Mouse (Mus musculus): ENCODE measurements at regions not wholly inside any gene's neighbourhood (a gene's known extent, or its start where the extent isn't known, plus 50 kb on each side); places are given as distances from the start of the nearest gene placed in this dataset.

DNA sequence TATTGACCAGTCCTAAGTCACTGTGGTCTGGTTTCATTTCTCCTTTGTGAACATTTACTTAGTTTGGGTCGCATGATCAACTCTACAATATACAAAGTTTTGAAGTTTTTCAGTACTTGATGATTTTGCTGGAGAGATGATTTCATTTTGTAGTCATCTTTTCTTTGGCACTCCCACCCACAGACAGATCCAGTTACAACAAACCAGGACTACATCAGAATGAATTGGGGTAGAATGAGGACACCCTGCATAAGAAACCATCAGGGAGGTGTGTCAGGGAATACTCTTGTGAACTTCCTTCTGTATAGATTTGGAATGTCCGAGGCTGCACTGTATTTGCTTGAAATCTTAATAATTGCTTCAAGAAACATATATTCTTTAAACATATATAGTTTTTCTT is 59.5 kb upstream of the Mmadhc start:
- WGBS: 86% methylated on average over 2 of the region's 2 CpGs
- Histone ChIP-seq H3K9me3 (ENCODE audit: low read length) (no peaks in the 10 kb centered on the region), H3K4me2 (ENCODE audit: low read depth, low read length, poor library complexity, severe bottlenecking) (no peak overlapping the region), H3K4me3 (ENCODE audit: low read depth, low read length) (no peak overlapping the region), H3K27ac (ENCODE audit: low read depth, low read length) (no peak overlapping the region), H3K4me1 (ENCODE audit: insufficient read depth, low read length) (no peaks in the 10 kb centered on the region), H3K9ac (replicated peaks; ENCODE audit: low read length, poor library complexity, severe bottlenecking) (no peak overlapping the region), H3K27me3 (ENCODE audit: insufficient read depth, low read length) (no peaks in the 10 kb centered on the region), H3K36me3 (ENCODE audit: insufficient read depth, low read length) (no peaks in the 10 kb centered on the region)
- no peak for DNase-seq (ENCODE audit: low spot score)
- TF ChIP-seq CTCF (IDR thresholded peaks at IDR 0.05): no peak
- ATAC-seq (ENCODE audit: low FRiP score): no peak

DNA sequence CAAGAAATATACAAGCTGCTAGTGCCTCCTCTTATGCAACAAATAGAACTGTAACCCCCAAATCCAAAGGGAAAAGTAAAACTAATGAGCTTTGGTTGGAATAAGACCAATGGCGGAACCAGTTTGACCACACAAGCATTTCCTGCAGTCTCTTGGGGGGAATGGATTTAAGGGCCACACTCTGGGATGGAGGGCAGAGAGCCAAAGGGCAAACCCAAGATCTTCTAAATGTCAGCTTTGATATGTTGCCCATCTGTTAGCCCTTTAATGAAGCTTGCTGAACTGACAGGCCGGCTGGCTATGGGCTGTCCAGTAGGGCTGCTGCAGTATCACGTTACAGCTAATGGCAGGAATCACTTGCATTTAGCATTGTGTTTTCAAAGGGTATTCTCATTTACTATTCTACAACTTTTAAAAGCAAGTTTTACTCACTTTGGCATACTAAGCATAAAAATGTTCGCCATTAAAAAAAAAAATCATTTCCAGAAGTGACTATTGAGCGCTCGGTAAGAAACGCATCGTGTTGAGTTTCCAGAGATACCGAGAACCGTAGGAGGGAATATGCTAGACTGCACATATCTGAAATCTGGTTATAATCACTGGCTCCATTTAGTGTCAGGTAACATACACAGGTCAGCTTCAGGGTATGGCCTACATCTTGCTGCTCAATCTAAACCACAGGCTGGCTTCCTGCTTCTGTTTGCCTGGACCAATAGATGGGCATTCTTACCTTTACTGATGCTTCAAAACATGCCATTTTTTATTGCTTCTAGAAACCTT is 51.1 kb upstream of the Mmadhc start:
- 84% methylated on average over 10 of the region's 10 CpGs for WGBS
- Histone ChIP-seq H3K27me3 (ENCODE audit: insufficient read depth, low read length) (no peaks in the 10 kb centered on the region), H3K4me3 (ENCODE audit: low read depth, low read length) (no peak overlapping the region), H3K9me3 (ENCODE audit: low read length) (no peaks in the 10 kb centered on the region), H3K27ac (ENCODE audit: low read depth, low read length) (no peak overlapping the region), H3K9ac (replicated peaks; ENCODE audit: low read length, poor library complexity, severe bottlenecking) (no peak overlapping the region), H3K4me2 (ENCODE audit: low read depth, low read length, poor library complexity, severe bottlenecking) (no peak overlapping the region), H3K36me3 (ENCODE audit: insufficient read depth, low read length) (no peaks in the 10 kb centered on the region), H3K4me1 (ENCODE audit: insufficient read depth, low read length) (no peaks in the 10 kb centered on the region)
- no peak for ATAC-seq (ENCODE audit: low FRiP score)
- no peak for TF ChIP-seq CTCF (IDR thresholded peaks at IDR 0.05)
- DNase-seq (ENCODE audit: low spot score): peak; percentile 77

All from midbrain, postnatal 0 days (tissue).